Mouse (Mus musculus) cerebellum, adult 2 months (tissue): ENCODE results near the gene Dpysl5.
"Not testable (repeated sequence)": the region's sequence is repeated elsewhere in the genome, so short reads cannot be mapped to it uniquely, and the experiment has no call there.

Experiments
- CTCF ChIP-seq: fragments of 200-500 bp; IDR thresholded peaks from 2 replicates; pipeline ENCODE4 v1.5.1; 2011; ENCODE audit warnings: low read depth, mild to moderate bottlenecking, control low read depth, low read length, moderate library complexity, borderline replicate concordance; ENCODE audit not compliant: insufficient read depth
- POLR2A ChIP-seq: fragments of 200-500 bp; IDR thresholded peaks from 2 replicates; pipeline ENCODE4 v1.6.1; 2011; ENCODE audit warnings: low read length, control low read depth, borderline replicate concordance; ENCODE audit not compliant: insufficient read depth

GRCm38 (mm10) chr5:30701373-30701772, 10.0 kb upstream of the Dpysl5 start:
- TF ChIP-seq CTCF, POLR2A: not testable (repeated sequence)
